Mouse (Mus musculus): ENCODE results near the gene Pirt. TPM values are rescaled to one million over a fixed set of nuclear protein-coding genes. Genes with fewer than 3 reads are reported as not detected.

Pirt gene
- polyA plus RNA-seq (2016; fragmentation: Nextera tagmentation; extraction: Ambion mirVana): 6.9 and 13.1 TPM in 2 replicates

- Histone ChIP-seq H3K27me3 (ENCODE audit: insufficient read depth, poor library complexity, severe bottlenecking) (peaks cover 8% of the 10 kb centered on the region), H3K4me3 (peak within 1 kb of the TSS; percentile 55), H3K27ac (peak within 1 kb of the TSS; percentile 89), H3K9me3 (no peaks in the 10 kb centered on the region), H3K4me1 (peaks cover 43% of the 10 kb centered on the region), H3K36me3 (no peaks in the 10 kb centered on the region)
- 23% methylated on average over 10 of the region's 10 CpGs for WGBS
- DNase-seq (ENCODE audit: low spot score): no peak
Observed at GRCm38 (mm10) chr11:66911811-66912210, at the start of gene Pirt. Pirt (plus strand) TSS chr11:66911981.

DNA sequence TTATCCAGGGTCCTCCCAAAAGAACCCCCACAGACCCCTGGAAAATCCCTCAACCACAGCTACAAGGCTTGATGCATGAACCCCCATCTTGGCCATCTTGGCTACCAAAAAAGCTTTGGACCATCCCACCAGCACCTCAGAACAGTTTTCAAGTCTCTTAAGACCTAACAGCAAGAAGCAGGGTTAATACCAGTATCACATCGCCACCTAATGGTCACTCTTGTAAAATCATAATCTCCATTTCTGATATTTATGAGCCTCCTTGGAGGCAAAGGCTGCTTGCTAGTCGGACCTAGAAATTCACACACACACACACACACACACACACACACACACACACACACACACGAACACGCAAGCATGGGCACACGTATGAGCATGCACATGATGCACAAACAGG, 40.1 kb upstream of the Pirt start:
- no peaks in the 10 kb centered on the region for H3K27me3 ChIP-seq (ENCODE audit: insufficient read depth, poor library complexity, severe bottlenecking)
- H3K36me3 ChIP-seq: no peaks in the 10 kb centered on the region
- H3K4me1 ChIP-seq: no peaks in the 10 kb centered on the region
- no peak overlapping the region for H3K4me3 ChIP-seq
- no peak overlapping the region for H3K27ac ChIP-seq
- DNase-seq (ENCODE audit: low spot score): no peak
- WGBS: 16% methylated on average over 5 of the region's 5 CpGs
- H3K9me3 ChIP-seq: no peaks in the 10 kb centered on the region

GRCm38 (mm10) chr11:66872773-66873470, 38.9 kb upstream of the Pirt start:
- no peaks in the 10 kb centered on the region for H3K27me3 ChIP-seq (ENCODE audit: insufficient read depth, poor library complexity, severe bottlenecking)
- no peaks in the 10 kb centered on the region for H3K36me3 ChIP-seq
- no peaks in the 10 kb centered on the region for H3K4me1 ChIP-seq
- H3K4me3 ChIP-seq: no peak overlapping the region
- 67% methylated on average over 3 of the region's 3 CpGs for WGBS
- H3K27ac ChIP-seq: no peak overlapping the region
- H3K9me3 ChIP-seq: no peaks in the 10 kb centered on the region
- no peak for DNase-seq (ENCODE audit: low spot score)

DNA sequence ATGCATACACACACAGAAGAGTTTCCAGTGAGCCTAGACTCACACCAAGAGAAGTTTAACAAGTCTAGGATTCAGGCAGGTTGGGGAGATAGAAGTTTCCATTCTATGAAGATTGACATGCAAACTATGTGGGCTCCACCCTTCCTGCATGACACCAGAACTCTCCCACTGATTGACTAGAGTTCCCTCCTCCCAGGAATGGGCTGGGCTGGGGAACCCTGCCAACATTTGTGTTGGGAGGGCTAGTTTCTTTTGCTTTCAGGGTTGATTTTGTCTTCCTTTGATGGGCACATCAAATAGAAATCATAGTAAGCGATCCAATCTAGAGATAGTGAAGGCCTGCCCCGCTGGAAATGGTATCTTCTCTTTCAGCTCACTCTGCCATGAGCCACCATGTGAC, 30.5 kb upstream of the Pirt start:
- WGBS: 66% methylated on average over 2 of the region's 2 CpGs
- Histone ChIP-seq H3K27ac (no peak overlapping the region), H3K36me3 (no peaks in the 10 kb centered on the region), H3K4me1 (no peaks in the 10 kb centered on the region), H3K4me3 (no peak overlapping the region), H3K27me3 (ENCODE audit: insufficient read depth, poor library complexity, severe bottlenecking) (no peaks in the 10 kb centered on the region), H3K9me3 (no peaks in the 10 kb centered on the region)
- no peak for DNase-seq (ENCODE audit: low spot score)

DNA sequence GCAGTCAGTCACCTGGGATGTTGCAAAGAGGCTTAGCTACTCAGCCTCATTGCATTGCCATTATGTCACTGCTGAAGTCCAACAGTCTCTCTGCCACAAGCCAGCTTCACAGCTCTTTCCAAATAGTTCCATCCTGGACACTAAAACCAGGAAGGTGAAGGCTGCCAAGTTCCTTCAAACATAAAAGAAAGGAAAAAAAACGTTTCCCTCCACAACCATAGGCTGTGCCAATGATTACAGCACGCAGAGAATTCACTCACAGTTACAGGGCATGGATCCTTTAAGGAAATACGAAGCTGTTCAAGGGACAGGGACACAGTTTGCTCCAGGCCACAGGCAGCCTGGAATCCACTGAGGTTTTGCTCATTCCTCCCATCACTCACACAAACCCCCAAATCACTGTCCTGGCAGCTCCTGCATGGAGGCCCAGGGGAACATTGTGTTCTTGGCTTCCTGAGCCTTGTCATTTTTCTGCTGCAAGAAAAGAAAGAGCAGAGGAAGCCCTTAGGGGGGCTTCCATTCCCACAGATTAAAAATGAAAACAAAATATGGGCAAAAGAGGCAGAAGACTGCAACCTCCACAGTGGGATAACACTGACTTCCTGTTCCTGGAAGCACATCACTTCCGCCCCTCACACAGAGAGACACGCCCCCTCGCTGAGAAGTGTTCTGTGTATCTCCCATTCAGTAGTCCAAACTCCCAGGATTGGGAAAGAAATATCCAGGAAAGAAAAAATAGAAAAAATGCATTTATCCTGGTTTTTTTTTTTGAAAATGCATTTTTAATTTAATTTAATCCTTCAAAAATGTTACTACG, 29.3 kb upstream of the Pirt start:
- H3K4me3 ChIP-seq: no peak overlapping the region
- WGBS: 71% methylated on average over 7 of the region's 7 CpGs
- H3K27me3 ChIP-seq (ENCODE audit: insufficient read depth, poor library complexity, severe bottlenecking): no peaks in the 10 kb centered on the region
- H3K9me3 ChIP-seq: no peaks in the 10 kb centered on the region
- no peaks in the 10 kb centered on the region for H3K4me1 ChIP-seq
- H3K36me3 ChIP-seq: no peaks in the 10 kb centered on the region
- no peak overlapping the region for H3K27ac ChIP-seq
- no peak for DNase-seq (ENCODE audit: low spot score)

DNA sequence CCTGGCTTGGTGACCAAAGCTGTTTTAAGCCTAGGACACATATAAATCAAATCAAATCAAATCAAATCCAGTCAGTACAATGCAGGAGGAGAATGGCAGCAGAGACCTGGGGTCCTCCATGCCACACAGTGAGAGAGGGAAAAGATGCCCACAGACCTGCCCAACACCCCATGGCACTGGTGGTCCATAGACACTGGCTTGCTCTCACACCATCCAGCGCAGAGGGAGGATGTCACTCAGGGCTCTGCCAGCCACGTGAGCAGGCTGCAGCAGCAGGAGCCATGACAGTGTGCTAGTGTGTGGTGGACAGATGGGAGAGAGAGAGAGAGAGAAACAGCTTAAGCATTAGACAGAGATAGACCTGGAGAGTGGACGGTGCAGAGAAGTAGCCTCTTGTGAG, 19.2 kb upstream of the Pirt start:
- Histone ChIP-seq H3K4me3 (no peak overlapping the region), H3K27ac (no peak overlapping the region), H3K9me3 (no peaks in the 10 kb centered on the region), H3K27me3 (ENCODE audit: insufficient read depth, poor library complexity, severe bottlenecking) (no peaks in the 10 kb centered on the region), H3K4me1 (peaks cover 6% of the 10 kb centered on the region; the same call in 1 of the 2 replicates), H3K36me3 (no peaks in the 10 kb centered on the region)
- WGBS: 71% methylated on average over 3 of the region's 3 CpGs
- DNase-seq (ENCODE audit: low spot score): no peak

GRCm38 (mm10) chr11:66898747-66899146, 13.0 kb upstream of the Pirt start:
- H3K27me3 ChIP-seq (ENCODE audit: insufficient read depth, poor library complexity, severe bottlenecking): no peaks in the 10 kb centered on the region
- H3K4me1 ChIP-seq: no peaks in the 10 kb centered on the region
- H3K36me3 ChIP-seq: no peaks in the 10 kb centered on the region
- WGBS: 84% methylated on average over 2 of the region's 2 CpGs
- DNase-seq (ENCODE audit: low spot score): no peak
- no peak overlapping the region for H3K4me3 ChIP-seq
- H3K27ac ChIP-seq: no peak overlapping the region
- no peaks in the 10 kb centered on the region for H3K9me3 ChIP-seq

DNA sequence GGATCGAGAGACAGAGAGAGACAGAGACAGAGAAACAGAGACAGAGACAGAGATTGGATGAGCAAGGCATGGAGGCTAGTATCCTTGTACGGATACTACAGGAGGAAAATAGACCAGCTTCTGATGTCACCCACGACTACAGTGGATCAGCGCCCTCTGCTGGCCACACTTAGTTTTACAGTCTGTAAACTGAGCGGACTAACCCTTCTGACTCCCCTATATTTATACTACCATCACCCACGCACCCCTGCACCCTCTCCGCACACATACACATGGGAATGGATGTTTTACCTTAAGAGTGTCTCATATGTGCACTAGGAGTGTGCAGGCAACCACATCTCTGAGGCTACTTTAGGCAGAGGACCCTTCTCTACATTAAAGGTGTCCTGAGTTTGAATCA, 12.4 kb upstream of the Pirt start:
- H3K4me1 ChIP-seq: no peaks in the 10 kb centered on the region
- no peaks in the 10 kb centered on the region for H3K36me3 ChIP-seq
- H3K9me3 ChIP-seq: no peaks in the 10 kb centered on the region
- H3K4me3 ChIP-seq: no peak overlapping the region
- peak; percentile 84 for DNase-seq (ENCODE audit: low spot score)
- H3K27ac ChIP-seq: no peak overlapping the region
- WGBS: 14% methylated on average over 7 of the region's 7 CpGs
- H3K27me3 ChIP-seq (ENCODE audit: insufficient read depth, poor library complexity, severe bottlenecking): no peaks in the 10 kb centered on the region; the same call in 1 of the 2 replicates

- 85% methylated on average over 7 of the region's 7 CpGs for WGBS
- H3K4me3 ChIP-seq: no peak overlapping the region
Observed at GRCm38 (mm10) chr11:66902801-66903200, 9.0 kb upstream of the Pirt start.

GRCm38 (mm10) chr11:66905617-66906384, 6.0 kb upstream of the Pirt start:
- Histone ChIP-seq H3K4me1 (peaks cover 9% of the 10 kb centered on the region), H3K4me3 (peak overlapping the region; percentile 32), H3K27ac (peak overlapping the region; percentile 66; the same call in 1 of the 2 replicates), H3K27me3 (ENCODE audit: insufficient read depth, poor library complexity, severe bottlenecking) (peaks cover 26% of the 10 kb centered on the region), H3K9me3 (no peaks in the 10 kb centered on the region), H3K36me3 (no peaks in the 10 kb centered on the region)
- 12% methylated on average over 21 of the region's 21 CpGs for WGBS
- peak; percentile 90 for DNase-seq (ENCODE audit: low spot score)

More at GRCm38 (mm10) chr11:66902801-66903200, 9.0 kb upstream of the Pirt start:
- no peaks in the 10 kb centered on the region for H3K9me3 ChIP-seq
- DNase-seq (ENCODE audit: low spot score): no peak
- peaks cover 7% of the 10 kb centered on the region; the same call in 1 of the 2 replicates for H3K4me1 ChIP-seq
- no peak overlapping the region for H3K27ac ChIP-seq
- H3K27me3 ChIP-seq (ENCODE audit: insufficient read depth, poor library complexity, severe bottlenecking): peaks cover 20% of the 10 kb centered on the region
- H3K36me3 ChIP-seq: no peaks in the 10 kb centered on the region

GRCm38 (mm10) chr11:66912531-66913458, 1.0 kb downstream of the Pirt start:
- 15% methylated on average over 17 of the region's 17 CpGs for WGBS
- Histone ChIP-seq H3K4me3 (peak overlapping the region; percentile 55), H3K9me3 (no peaks in the 10 kb centered on the region), H3K27me3 (ENCODE audit: insufficient read depth, poor library complexity, severe bottlenecking) (peaks cover 6% of the 10 kb centered on the region; the same call in 1 of the 2 replicates), H3K27ac (peak overlapping the region; percentile 89), H3K4me1 (peaks cover 51% of the 10 kb centered on the region), H3K36me3 (no peaks in the 10 kb centered on the region)
- DNase-seq (ENCODE audit: low spot score): peak; percentile 89

DNA sequence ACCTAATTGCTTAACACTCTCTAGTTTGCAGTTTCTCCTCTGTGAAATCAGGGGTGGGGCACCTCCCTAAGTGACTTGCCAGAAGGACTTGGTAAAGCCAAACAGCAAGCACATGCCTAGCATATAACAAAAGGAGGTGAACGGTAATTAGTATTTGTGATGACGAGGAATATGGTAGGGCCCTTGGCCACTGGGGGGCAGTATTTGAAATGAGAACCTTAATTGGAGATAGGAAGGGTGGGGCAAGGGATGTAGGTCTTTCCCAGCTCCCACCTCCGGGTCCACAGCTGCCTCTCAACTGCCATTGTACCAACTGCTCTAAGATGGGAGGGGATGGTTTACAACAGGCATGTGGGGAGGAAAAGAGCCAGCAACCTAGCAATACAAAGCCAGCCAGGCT, 2.5 kb downstream of the Pirt start:
- 32% methylated on average over 3 of the region's 3 CpGs for WGBS
- Histone ChIP-seq H3K4me1 (peaks cover 54% of the 10 kb centered on the region), H3K4me3 (no peak overlapping the region), H3K27ac (peak overlapping the region; percentile 89), H3K9me3 (no peaks in the 10 kb centered on the region), H3K27me3 (ENCODE audit: insufficient read depth, poor library complexity, severe bottlenecking) (peaks cover 3% of the 10 kb centered on the region; the same call in 1 of the 2 replicates), H3K36me3 (no peaks in the 10 kb centered on the region)
- no peak for DNase-seq (ENCODE audit: low spot score)

Data from heart, embryonic 10.5 days (tissue).